Mouse (Mus musculus) left cerebral cortex, adult 2 months (tissue): ENCODE measurements around the gene Lbh. TPM values are rescaled to one million over a fixed set of nuclear protein-coding genes. Genes with fewer than 3 reads are reported as not detected.
A peak's percentile ranks its signal among the peaks of the same experiment; 100 is the strongest.

Experiments used
- DNase-seq, 2 experiments: peaks; one replicate each; pipeline ENCODE4 v3.0.0; 2021 to 2022; ENCODE audit warnings: low spot score in 2 of 2, mixed read lengths in 1 of 2; ENCODE audit errors: extremely low spot score in 1 of 2
- H3K27ac ChIP-seq: fragments of 200-600 bp; 2 replicates; pipeline ENCODE4 v1.8.1; 2022
- H3K4me3 ChIP-seq: fragments of 200-600 bp; 2 replicates; pipeline ENCODE4 v1.8.1; 2022
- CTCF ChIP-seq: fragments of 200-600 bp; IDR thresholded peaks from 2 replicates; pipeline ENCODE4 v1.8.1; 2022; ENCODE audit warnings: antibody characterized with exemption, mild to moderate bottlenecking, moderate library complexity
- intact Hi-C: fragments of 180-260 bp; cut with DNase I; formaldehyde crosslinking; loops from one replicate; pipeline ENCODE4 v1.15.1; 2025
- total RNA-seq, 2 experiments: library from RNA; stranded (reverse); gene quantifications; 2 replicates each; pipeline ENCODE4 v1.2.3; 2021

The Lbh gene
- total RNA-seq, 2 experiments from 2014 or later, result 37.5 to 37.8 TPM

DNA sequence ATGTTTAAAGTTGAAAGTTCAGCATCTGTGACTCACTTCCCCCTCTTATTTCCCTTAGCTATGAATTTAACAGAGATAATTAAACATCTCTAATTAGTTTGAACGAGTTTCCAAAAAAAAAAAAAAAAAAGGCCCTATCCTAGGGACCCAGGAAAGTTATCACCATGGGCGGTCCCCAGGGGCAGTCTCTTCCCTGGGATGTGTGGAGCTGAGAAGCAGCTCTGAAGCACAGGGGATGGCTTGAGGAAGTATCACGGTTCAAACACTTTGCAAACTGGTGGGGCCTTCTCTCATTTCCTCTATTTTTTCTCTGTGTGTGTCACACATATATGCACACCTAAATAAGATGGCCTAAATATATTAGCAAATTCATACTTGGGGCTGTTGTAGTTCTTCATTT, 48.8 kb downstream of the Lbh start:
- Histone ChIP-seq H3K27ac (no peak overlapping the region), H3K4me3 (no peak overlapping the region)
- intact Hi-C loops, result no loop called here
- DNase-seq, result no peak
- TF ChIP-seq CTCF, result no peak

GRCm38 (mm10) chr17:72967371-72968175, 49.5 kb downstream of the Lbh start:
- H3K27ac ChIP-seq, result no peak overlapping the region
- H3K4me3 ChIP-seq, result no peak overlapping the region
- no peak for TF ChIP-seq CTCF
- DNase-seq, result no peak
- intact Hi-C loops, result no loop called here

DNA sequence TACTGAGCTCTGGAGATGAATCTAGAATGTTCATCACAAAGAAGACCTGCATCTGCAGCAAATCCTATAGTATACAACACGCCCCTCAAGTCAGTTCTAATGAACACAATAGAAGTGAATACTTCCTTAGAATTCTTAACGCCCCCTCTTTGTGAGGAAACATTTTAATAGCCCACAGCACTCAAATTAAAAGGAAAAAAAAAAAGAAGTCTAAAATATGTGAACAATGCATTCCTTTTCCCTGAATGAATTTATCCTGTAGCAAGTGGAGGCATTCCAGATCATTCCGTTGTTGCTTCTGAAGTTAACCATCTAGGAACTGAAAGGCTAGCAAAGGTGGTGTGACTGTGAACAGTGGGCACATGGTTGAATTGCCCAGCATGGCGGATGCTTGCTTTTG, 50.6 kb downstream of the Lbh start:
- no peak overlapping the region for H3K27ac ChIP-seq
- H3K4me3 ChIP-seq, result no peak overlapping the region
- no peak for TF ChIP-seq CTCF
- intact Hi-C loops, result no loop called here
- DNase-seq, result no peak

DNA sequence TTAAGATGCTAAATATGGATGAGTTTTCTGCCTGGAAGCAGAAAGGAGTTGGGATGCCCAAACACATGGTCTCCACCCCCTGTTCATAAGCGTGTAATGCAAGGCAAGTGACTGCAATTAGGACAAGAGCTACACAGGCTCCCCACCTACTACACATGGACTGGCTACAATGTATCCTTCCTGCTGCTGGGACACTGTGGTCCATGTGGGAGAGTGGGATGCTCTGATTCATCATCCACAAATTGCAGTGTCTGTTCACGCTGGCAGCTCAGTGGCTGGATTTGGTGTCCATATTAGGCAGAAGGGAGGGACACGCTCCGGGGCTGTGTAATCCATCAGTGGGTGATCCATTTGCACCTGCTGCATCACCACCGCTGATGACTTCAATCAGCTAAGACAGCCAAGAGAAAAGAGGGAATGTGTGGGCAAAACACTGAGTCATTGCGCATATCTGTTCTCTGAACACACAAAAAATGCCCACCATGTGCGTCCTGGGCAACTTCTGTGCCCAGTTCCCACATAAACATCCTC, 52.6 kb downstream of the Lbh start:
- peak; percentile 59 to 75 for DNase-seq
- Histone ChIP-seq H3K27ac (no peak overlapping the region), H3K4me3 (no peak overlapping the region)
- TF ChIP-seq CTCF, result no peak
- intact Hi-C loops, result loop anchor here (1.0 to 5.0 kb wide), 6 partner anchors 46 to 742 kb away; partner anchors contain the start of gene Galnt14

DNA sequence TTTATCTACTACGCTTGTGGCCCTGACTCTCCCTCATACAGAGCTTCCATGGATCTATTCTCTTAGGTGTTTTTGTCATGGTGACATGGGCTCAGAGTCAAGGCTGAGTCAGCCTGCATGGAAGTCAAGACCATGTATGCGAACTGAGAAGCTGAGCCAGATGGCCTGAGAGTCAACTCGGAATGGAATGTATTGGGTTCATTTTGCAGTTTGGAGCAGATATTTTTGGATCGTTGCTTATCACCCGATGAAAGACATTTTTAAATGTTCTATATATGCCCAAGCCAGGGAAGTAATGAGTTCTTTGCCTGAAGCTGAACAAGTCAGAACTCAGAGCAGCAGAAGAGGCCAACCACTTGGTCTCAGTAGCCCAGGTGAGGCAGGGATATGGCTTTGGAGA, 54.9 kb downstream of the Lbh start:
- DNase-seq, result no peak
- TF ChIP-seq CTCF, result no peak
- H3K4me3 ChIP-seq, result no peak overlapping the region
- H3K27ac ChIP-seq, result no peak overlapping the region
- intact Hi-C loops, result loop anchor here (5.0 kb wide), 3 partner anchors 299 to 739 kb away; partner anchors contain the start of gene Galnt14

- intact Hi-C loops, result no loop called here
- no peak for TF ChIP-seq CTCF
- H3K27ac ChIP-seq, result no peak overlapping the region
Observed at GRCm38 (mm10) chr17:72976258-72977231, 58.4 kb downstream of the Lbh start.

GRCm38 (mm10) chr17:72977616-72978015, 59.5 kb downstream of the Lbh start:
- no peak overlapping the region for H3K27ac ChIP-seq
- intact Hi-C loops, result no loop called here
- DNase-seq, result no peak
- no peak for TF ChIP-seq CTCF
- H3K4me3 ChIP-seq, result no peak overlapping the region

More at GRCm38 (mm10) chr17:72976258-72977231, 58.4 kb downstream of the Lbh start:
- H3K4me3 ChIP-seq, result no peak overlapping the region
- DNase-seq, result no peak

GRCm38 (mm10) chr17:72982156-72982555, 64.1 kb downstream of the Lbh start:
- no peak for DNase-seq
- TF ChIP-seq CTCF, result no peak

GRCm38 (mm10) chr17:72983471-72983870, 65.4 kb downstream of the Lbh start:
- intact Hi-C loops, result no loop called here
- Histone ChIP-seq H3K27ac (no peak overlapping the region), H3K4me3 (no peak overlapping the region)
- TF ChIP-seq CTCF, result no peak
- DNase-seq, result no peak

More at GRCm38 (mm10) chr17:72982156-72982555, 64.1 kb downstream of the Lbh start:
- H3K27ac ChIP-seq, result no peak overlapping the region
- intact Hi-C loops, result no loop called here
- no peak overlapping the region for H3K4me3 ChIP-seq

- intact Hi-C loops, result no loop called here
- H3K27ac ChIP-seq, result peak overlapping the region; percentile 24; the same call in 1 of the 2 replicates
- H3K4me3 ChIP-seq, result no peak overlapping the region
- no peak for DNase-seq
- TF ChIP-seq CTCF, result no peak
Observed at GRCm38 (mm10) chr17:72989025-72989424, 70.9 kb downstream of the Lbh start.

Other genes with a start within 250 kb of the Lbh start
- gene Ypel5, start 81.9 kb upstream of the Lbh start, total RNA-seq, result 10 to 100 TPM; 80.4 to 92.3 TPM
- 10 to 100 TPM; 38.5 to 40.2 TPM for gene Lclat1, start 189.7 kb downstream of the Lbh start, total RNA-seq